Mouse (Mus musculus) MEL (cell line): Measurements from ENCODE around the gene Gpr180. TPM values are rescaled to one million over a fixed set of nuclear protein-coding genes. Genes with fewer than 3 reads are reported as not detected.

Experiments used
- DNase-seq: peaks from one replicate; pipeline ENCODE4 v3.0.0; 2011; ENCODE audit warnings: low read depth, low spot score
- H3K27ac ChIP-seq: 2 replicates; pipeline ENCODE4 v1.5.1; 2012; ENCODE audit warnings: low read depth, mild to moderate bottlenecking, control low read depth, low read length, moderate library complexity; ENCODE audit not compliant: control insufficient read depth
- H3K27me3 ChIP-seq, 2 experiments: fragments of 150-350 bp in 1 of 2; sonication (generic) in 1 of 2; 2 replicates each; pipeline ENCODE4 v1.6.1; 2012; ENCODE audit warnings: low read length in 2 of 2, mild to moderate bottlenecking in 2 of 2, improper control_type of control experiment in 1 of 2, moderate library complexity in 1 of 2; ENCODE audit not compliant: insufficient read depth in 2 of 2, control insufficient read depth in 1 of 2
- H3K36me3 ChIP-seq, 2 experiments: 2 replicates each; pipeline ENCODE4 v1.6.1; 2012 to 2014; ENCODE audit warnings: low read length in 2 of 2, improper control_type of control experiment in 1 of 2, inconsistent platforms in 1 of 2, mild to moderate bottlenecking in 1 of 2; ENCODE audit not compliant: insufficient read depth in 2 of 2, control insufficient read depth in 1 of 2
- H3K4me1 ChIP-seq, 2 experiments: fragments of 150-350 bp in 1 of 2; sonication (generic) in 1 of 2; 2 replicates each; pipeline ENCODE4 v1.6.1; 2012; ENCODE audit warnings: low read length in 2 of 2, improper control_type of control experiment in 1 of 2, mild to moderate bottlenecking in 1 of 2; ENCODE audit not compliant: insufficient read depth in 2 of 2, control insufficient read depth in 1 of 2
- H3K4me3 ChIP-seq, 2 experiments: fragments of 150-350 bp in 1 of 2; sonication (generic) in 1 of 2; 2 replicates each; pipeline ENCODE4 v1.5.1; 2012; ENCODE audit warnings: low read depth in 2 of 2, low read length in 2 of 2, mild to moderate bottlenecking in 2 of 2, moderate library complexity in 2 of 2, control low read depth in 1 of 2, improper control_type of control experiment in 1 of 2; ENCODE audit not compliant: control insufficient read depth in 1 of 2, insufficient read depth in 1 of 2
- H3K79me2 ChIP-seq: 2 replicates; pipeline ENCODE4 v1.6.1; 2012; ENCODE audit warnings: mild to moderate bottlenecking, low read length, moderate library complexity; ENCODE audit not compliant: control insufficient read depth, poor library complexity, insufficient read depth
- H3K9ac ChIP-seq: 2 replicates; pipeline ENCODE4 v1.6.1; 2012; ENCODE audit warnings: low read depth, mild to moderate bottlenecking, control low read depth, low read length, moderate library complexity; ENCODE audit not compliant: control insufficient read depth, poor library complexity, severe bottlenecking
- H3K9me3 ChIP-seq: fragments of 150-350 bp; sonication (generic); replicated peaks from 2 replicates; pipeline ENCODE4 v1.6.1; 2012; ENCODE audit warnings: mild to moderate bottlenecking, low read length, improper control_type of control experiment, moderate library complexity; ENCODE audit not compliant: insufficient read depth
- ELF1 ChIP-seq: IDR thresholded peaks from 2 replicates; pipeline ENCODE4 v1.6.1; 2014; ENCODE audit warnings: low read depth, mild to moderate bottlenecking, inconsistent platforms, low read length, improper control_type of control experiment, moderate library complexity
- ETS1 ChIP-seq: IDR thresholded peaks from 2 replicates; pipeline ENCODE4 v1.6.1; 2012; ENCODE audit warnings: low read depth, mild to moderate bottlenecking, inconsistent platforms, low read length, improper control_type of control experiment, moderate library complexity
- GABPA ChIP-seq: IDR thresholded peaks from 2 replicates; pipeline ENCODE4 v1.6.1; 2012; ENCODE audit warnings: low read depth, mild to moderate bottlenecking, inconsistent platforms, low read length, improper control_type of control experiment, moderate library complexity
- GATA1 ChIP-seq: IDR thresholded peaks from 2 replicates; pipeline ENCODE4 v1.6.1; 2011; ENCODE audit warnings: low read depth, low read length, improper control_type of control experiment
- MAFK ChIP-seq: IDR thresholded peaks from 2 replicates; pipeline ENCODE4 v1.6.1; 2011; ENCODE audit warnings: low read depth, mild to moderate bottlenecking, low read length, improper control_type of control experiment, borderline replicate concordance
- MAX ChIP-seq: IDR thresholded peaks from 2 replicates; pipeline ENCODE4 v1.6.1; 2011; ENCODE audit warnings: low read length, improper control_type of control experiment
- MXI1 ChIP-seq: IDR thresholded peaks from 2 replicates; pipeline ENCODE4 v1.6.1; 2011; ENCODE audit warnings: mild to moderate bottlenecking, low read depth, low read length, improper control_type of control experiment
- MYC ChIP-seq: IDR thresholded peaks from 2 replicates; pipeline ENCODE4 v1.6.1; 2011; ENCODE audit warnings: low read depth, mild to moderate bottlenecking, low read length, improper control_type of control experiment, moderate library complexity
- NRF1 ChIP-seq: IDR thresholded peaks from 2 replicates; pipeline ENCODE4 v1.6.1; 2014; ENCODE audit warnings: low read depth, mild to moderate bottlenecking, inconsistent platforms, low read length, improper control_type of control experiment, moderate library complexity; ENCODE audit not compliant: poor library complexity, insufficient read depth, severe bottlenecking
- POLR2A ChIP-seq, 2 experiments: IDR thresholded peaks; 2 replicates each; pipeline ENCODE4 v1.6.1; 2011 to 2012; ENCODE audit warnings: low read length in 2 of 2, mild to moderate bottlenecking in 2 of 2, control low read depth in 1 of 2, improper control_type of control experiment in 1 of 2, low read depth in 1 of 2, moderate library complexity in 1 of 2; ENCODE audit not compliant: control insufficient read depth in 1 of 2, insufficient read depth in 1 of 2, poor library complexity in 1 of 2
- TBP ChIP-seq: IDR thresholded peaks from 2 replicates; pipeline ENCODE4 v1.8.0; 2011; ENCODE audit warnings: low read depth, low read length, improper control_type of control experiment
- polyA plus RNA-seq, 2 experiments: library from polyadenylated mRNA; stranded (reverse) in 1 of 2; unstranded in 1 of 2; fragments of >175 nt in 1 of 2; fragments of >200 nt in 1 of 2; gene quantifications; 2 replicates each; pipeline versions ENCODE4 v1.2.1 to v1.2.4; 2012; ENCODE audit warnings: low replicate concordance in 2 of 2, low read depth in 1 of 2; ENCODE audit not compliant: insufficient read length in 2 of 2, insufficient read depth in 1 of 2, missing spikeins in 1 of 2
- total RNA-seq: library from RNA; depleted of rRNA; stranded (reverse); fragments of 300-350 nt; gene quantifications from 2 replicates; pipeline ENCODE4 v1.2.3, GENCODE M21; 2012

Gene Gpr180
- total and polyA plus RNA-seq, 3 experiments, result 12.6 to 14.8 TPM; not detected in 1

GRCm38 (mm10) chr14:118089215-118089805, 47.6 kb upstream of the Gpr180 start:
- Histone ChIP-seq H3K79me2 (no peaks in the 10 kb centered on the region; the same call in 1 of the 2 replicates), H3K4me1 (no peaks in the 10 kb centered on the region), H3K27me3 (no peaks in the 10 kb centered on the region; a peak in 1 of 4 replicates), H3K4me3 (peak overlapping the region; percentile 48 to 90), H3K27ac (peak overlapping the region; percentile 76), H3K36me3 (no peaks in the 10 kb centered on the region), H3K9ac (peak overlapping the region; percentile 77), H3K9me3 (no peaks in the 10 kb centered on the region)
- TF ChIP-seq MXI1 (0 out of 2 replicates have a peak, but pooled peaks have one; percentile 4), TBP (peak; percentile 100), NRF1 (peak; percentile 84), ELF1 (peak; percentile 91), MAFK (peak; percentile 90), GABPA (no peak), MYC (no peak), ETS1 (no peak)
- peak; percentile 85 for DNase-seq

- TF ChIP-seq NRF1 (no peak), GABPA (no peak), MXI1 (peak; percentile 44; the same call in 1 of the 2 replicates)
- no peaks in the 10 kb centered on the region for H3K36me3 ChIP-seq
- no peak overlapping the region for H3K27ac ChIP-seq
- peak overlapping the region; percentile 48 to 90 for H3K4me3 ChIP-seq
- peak; percentile 53 for DNase-seq
- H3K4me1 ChIP-seq, result no peaks in the 10 kb centered on the region
- peak overlapping the region; percentile 63 for H3K9ac ChIP-seq
- H3K9me3 ChIP-seq, result no peaks in the 10 kb centered on the region
- no peaks in the 10 kb centered on the region; a peak in 1 of 4 replicates for H3K27me3 ChIP-seq
- no peaks in the 10 kb centered on the region; the same call in 1 of the 2 replicates for H3K79me2 ChIP-seq
These were observed 47.1 kb upstream of the Gpr180 start for GRCm38 (mm10) chr14:118089806-118090392.

GRCm38 (mm10) chr14:118098265-118098664, 38.7 kb upstream of the Gpr180 start:
- no peaks in the 10 kb centered on the region for H3K79me2 ChIP-seq
- H3K27ac ChIP-seq, result no peak overlapping the region
- no peaks in the 10 kb centered on the region for H3K27me3 ChIP-seq
- TF ChIP-seq POLR2A (IDR thresholded peaks at IDR 0.05; ENCODE audit: control insufficient read depth in 1 of 2, insufficient read depth in 1 of 2, low read depth in 1 of 2, low read length in 2 of 2, poor library complexity in 1 of 2), result peak in 1 of 2 experiments; percentile 33; a peak in 1 of 4 replicates
- TF ChIP-seq MAX, result no peak
- 0 out of 2 replicates have a peak, but pooled peaks have one; percentile 45 for TF ChIP-seq GATA1
- no peak overlapping the region for H3K4me3 ChIP-seq
- H3K9ac ChIP-seq, result no peak overlapping the region
- H3K9me3 ChIP-seq, result no peaks in the 10 kb centered on the region
- H3K36me3 ChIP-seq, result no peaks in the 10 kb centered on the region; a peak in 1 of 4 replicates
- H3K4me1 ChIP-seq, result 0 out of 4 replicates have a peak, but pooled peaks cover 0 to 2% of the 10 kb centered on the region in 2 experiments
- DNase-seq, result peak; percentile 60
